Mouse (Mus musculus): ENCODE measurements around the gene Rac3.
"Not testable (repeated sequence)": the region's sequence is repeated elsewhere in the genome, so short reads cannot be mapped to it uniquely, and the experiment has no call there.

Gene Rac3

DNA sequence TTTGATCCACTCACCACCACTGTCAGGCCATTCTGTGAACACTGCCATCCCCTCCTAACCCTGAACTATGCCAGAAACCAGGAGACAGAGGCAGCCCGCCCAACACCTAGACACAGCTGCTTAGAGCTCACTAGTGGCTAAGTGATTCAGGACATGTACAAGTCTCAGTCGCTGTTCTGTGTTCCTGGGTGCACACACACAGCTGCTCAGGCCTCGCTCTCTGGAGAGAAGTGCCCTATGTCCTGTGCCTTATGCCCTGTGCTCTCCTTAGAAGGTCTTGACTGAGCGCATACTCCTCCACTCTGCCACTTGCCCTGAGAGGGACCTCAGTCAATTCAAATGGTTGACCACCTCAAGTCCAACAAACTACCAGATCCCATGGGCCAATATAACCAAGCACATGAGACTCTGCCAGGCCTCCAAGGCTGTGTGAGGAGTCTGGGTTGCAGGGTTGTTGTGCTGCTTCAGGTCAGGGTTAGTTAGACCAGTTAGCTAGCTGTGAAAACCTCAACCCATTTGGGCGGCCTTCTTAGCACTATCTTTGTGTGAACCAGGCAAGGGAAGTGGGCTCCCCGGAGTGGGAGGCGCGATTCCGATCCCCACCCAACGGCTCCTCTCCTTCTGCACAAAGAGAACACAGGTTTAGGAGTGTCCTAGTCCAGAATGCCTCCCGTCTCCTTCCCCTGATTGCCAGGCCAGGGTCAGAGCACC, 7.4 kb downstream of the Rac3 start:
- no peak for DNase-seq (ENCODE audit: low spot score)

DNA sequence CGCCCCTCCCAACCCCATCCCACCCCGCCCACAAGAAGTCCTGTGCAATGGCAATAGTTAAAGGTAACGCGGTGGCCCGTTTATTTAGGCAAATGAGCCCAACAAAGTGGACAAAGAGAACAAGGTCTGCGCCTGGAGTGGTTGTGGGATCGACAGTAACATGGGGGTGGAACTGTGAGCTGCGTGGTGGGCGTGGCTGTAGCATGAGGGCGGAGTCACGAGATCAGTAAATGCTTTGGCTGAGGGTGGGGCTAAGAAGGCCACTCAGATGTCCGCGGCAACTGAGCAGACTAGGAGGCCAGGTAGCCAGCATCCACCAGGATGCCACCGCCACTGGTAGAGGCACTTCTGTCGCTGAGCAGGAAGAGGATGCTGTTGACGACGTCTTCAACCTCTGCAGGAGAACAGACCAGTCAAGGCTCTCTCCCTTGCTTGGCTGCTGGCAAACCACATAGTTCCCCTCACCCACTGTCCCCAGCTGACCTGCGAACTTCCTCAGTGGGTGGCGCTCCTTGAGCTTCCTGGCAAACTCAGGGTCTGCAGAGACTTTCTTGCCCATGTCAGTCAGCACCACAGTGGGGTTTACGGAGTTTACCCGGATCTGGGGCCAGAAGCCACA, 8.3 kb downstream of the Rac3 start:
- DNase-seq (ENCODE audit: low spot score), result not testable (repeated sequence)

DNA sequence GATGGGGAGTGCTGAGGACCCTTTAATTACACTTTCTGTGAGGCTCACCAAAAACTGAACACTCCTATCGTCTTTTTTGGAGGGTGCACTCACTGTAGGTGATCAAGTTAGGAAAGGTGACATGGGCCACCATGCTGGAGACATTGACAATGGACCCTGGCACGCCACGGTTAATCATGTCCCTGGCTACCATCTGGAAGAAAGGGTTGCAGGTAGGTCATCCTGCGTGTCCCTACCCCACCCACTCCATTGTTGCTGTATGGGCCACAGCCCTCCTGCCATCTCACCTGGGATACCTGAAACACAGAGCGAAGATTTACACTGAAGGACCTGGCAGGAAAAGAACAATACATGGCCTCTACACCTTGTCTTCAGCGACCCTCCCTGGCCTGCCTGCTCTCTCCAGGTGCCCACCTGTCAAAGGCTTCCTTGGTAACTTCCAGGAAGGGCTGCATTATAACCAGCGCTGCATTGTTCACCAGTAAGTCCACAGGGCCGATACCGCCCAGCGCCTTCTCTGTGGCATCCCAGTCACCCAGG, 9.1 kb downstream of the Rac3 start:
- DNase-seq (ENCODE audit: low spot score), result no peak

DNA sequence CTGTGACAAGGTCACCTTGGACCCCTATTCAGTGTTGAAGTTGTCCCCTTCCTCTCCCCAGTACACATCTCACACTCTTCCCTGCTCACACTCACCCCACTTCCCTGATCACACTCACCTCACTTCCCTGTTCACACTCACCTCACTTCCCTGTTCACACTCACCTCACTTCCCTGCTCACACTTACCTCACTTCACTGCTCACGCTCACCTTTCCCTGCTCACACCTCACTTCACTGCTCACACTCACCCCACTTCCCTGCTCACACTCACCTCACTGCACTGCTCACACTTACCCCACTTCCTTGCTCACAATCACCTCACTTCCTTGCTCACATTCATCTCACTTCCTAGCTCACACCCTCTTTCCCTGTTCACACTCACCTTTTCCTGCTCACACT, 10.1 kb downstream of the Rac3 start:
- DNase-seq (ENCODE audit: low spot score), result no peak

DNA sequence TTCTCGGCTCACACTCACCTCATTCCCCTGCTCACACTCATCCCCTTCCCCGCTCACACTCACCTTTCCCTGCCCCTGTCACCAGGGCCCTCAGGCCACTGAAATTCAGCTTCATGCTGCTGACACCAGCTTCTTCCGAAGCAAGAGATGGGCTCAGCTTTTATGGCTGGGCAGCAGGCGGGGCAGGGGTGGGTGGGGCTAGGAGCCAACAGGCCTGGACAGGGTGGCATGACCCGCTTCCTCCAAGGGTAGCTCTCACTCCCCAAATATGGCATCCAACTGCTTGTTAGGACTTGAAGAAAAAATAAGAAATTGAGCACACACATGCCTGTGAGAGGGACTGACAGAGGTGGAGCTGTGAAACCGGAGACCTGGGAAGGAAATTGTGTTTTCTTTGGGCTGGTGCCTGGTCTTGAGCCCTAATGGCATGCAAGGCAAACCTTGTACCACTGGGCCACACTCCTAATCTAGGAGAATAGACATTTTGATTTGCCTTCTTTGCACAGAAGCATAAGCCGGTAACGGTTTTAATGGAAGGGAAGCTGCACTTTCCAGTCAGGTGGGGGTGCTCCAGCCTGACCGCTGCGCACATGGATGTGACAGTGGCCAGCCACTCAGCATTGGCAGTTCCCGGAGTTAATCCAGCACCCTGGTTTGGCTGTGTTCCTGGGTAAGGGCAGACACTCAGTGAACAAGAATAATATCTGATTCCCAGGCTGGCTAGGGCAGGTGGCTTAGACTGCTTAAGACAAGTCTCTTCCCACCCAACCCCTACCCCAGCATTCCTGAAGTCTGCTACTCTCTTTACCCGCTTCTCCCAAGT, 10.8 kb downstream of the Rac3 start, which contains the start of gene Cbr2:
Cbr2 (minus strand) TSS at position 257 of the 823 bp plus-strand sequence.
- DNase-seq (ENCODE audit: low spot score), result no peak

DNA sequence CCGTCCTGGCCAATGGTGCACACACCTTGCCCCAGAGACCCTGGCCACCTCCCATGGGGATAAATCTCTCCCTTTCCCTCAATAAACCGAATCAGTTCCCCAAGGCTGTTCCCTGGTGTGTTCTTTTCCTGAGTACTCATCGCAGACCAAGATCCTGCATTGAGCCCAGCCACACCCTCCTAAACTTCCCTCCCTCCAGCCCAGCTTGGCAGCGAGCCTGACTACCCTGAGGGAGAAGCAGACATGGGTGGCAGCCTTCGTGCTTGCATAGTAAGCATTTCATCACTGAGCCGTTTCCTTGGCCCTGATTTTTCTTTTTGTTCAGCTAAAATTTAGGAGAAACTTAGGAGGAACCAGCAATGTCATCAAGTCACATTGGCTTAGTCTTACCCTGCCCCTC, 12.3 kb downstream of the Rac3 start:
- DNase-seq (ENCODE audit: low spot score), result no peak

DNA sequence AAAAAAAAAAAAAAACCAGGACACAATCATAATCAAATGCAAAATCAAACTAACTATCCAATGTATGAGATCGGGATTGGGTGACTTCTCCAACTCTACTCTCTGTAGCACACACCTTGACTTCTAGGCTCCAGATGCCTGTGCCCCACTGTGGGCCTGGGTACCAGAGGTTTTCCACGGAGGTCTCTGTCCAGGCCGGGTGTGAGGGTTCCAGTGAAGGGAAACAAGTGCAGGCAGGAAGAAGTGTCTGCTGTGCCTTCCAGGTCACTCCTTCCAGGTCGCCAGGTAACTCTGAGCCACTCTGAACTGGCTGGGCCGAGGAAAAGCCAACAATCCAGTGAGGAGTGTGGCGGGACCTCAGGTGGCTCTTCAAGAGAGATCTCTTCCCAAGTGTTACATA, 15.2 kb downstream of the Rac3 start:
- no peak for DNase-seq (ENCODE audit: low spot score)

DNA sequence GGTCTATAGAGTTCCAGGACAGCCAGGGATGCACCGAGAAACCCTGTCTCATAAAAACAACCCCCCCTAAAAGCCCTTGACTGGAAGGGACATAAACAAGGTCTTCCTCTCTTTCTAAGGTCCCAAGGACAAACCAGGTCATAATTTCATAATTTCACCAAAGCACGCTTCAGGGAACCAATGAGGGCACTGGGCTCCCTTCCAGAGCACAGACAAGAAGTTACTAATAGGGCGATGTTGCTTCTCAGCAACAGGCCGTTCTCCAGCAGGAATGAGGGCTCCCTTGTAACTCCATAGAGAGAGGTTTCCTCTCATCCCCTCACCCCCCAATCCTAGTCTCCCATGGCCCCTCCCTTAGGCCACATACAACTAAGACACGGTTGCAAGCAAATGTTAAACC, 19.7 kb downstream of the Rac3 start:
- DNase-seq (ENCODE audit: low spot score), result no peak

DNA sequence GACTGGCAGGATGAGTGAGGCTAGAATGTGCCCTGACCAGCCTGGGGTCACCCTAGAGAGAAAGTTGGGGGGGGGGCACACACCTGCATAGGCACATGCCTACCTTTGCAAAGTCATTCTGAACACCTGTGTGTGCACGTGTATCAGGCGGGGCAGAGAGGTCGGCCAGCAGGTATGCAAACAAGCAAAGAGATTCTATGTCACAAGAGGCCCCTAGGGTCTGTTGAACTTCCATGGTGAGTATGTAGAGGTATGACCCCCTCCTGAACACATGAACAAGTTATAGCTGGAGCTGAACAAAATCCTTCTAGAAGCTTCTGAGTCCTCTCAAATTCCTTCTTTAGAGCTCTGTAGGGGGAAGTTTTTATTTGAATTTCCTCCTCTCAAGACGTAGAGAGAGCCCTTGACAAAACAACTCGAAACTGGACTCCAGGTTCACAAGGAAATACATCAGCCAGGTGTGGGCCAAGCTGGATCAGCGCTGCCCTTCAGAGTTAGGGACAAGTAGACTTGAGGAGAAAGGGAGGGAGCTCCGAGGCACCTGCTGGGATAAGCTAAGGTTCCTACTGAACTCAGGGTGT, 22.9 kb downstream of the Rac3 start:
- DNase-seq (ENCODE audit: low spot score), result no peak

DNA sequence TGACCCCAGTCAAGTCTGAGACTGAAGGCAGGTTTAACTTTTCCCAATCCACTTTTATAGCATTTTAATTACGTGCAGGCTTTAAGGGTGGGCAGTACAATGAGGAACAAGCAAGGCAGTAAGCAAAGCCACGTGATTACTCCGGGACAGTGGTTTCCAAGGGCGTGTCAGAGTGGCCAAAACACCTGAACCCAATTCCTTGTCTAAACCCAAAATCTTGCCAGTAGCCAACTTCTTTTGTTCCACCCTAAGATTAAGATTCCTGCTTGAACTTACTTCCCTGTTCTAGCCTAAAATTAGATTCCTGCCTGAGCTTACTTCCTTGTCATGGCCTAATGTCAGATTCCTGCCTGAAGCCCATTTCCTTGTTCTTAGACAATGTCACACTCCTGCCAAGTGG, 26.7 kb downstream of the Rac3 start:
- DNase-seq (ENCODE audit: low spot score), result no peak

DNA sequence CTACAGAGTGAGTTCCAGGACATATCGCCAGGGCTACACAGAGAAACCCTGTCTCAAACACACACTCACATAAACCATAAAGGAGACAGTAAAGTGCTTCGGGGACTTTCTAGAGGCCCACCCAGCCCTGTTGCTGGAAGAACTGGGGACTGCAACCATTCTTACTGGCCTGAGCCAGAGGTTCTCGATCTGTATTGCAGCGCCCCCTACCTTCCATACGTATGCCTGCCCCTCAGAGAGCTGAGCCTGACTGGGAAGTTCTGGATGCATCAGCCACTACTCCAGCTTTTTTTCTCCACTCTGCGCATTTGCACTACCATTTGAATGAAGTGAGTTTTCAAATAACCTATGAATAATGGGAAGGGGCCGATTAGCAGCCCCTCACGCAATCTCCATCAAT, 28.2 kb downstream of the Rac3 start:
- DNase-seq (ENCODE audit: low spot score), result no peak

DNA sequence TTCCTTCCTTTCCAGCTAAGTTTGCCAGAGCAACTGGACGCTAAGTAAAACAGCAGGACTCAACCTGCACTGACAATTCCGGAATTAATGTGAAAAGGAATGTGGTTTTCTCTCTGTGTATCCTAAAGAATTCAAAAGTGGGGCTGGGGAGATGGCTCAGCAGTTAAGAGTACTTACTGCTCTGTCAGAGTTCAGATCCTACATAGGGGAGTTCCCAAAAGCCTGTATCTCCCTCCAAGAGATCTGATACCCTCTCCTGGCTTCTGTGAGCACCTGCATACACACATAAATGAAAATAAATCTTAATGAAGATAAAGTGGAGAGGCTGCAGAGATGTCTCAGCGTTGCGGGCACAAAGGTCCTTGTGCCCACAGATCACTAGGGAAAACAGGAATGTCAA, 30.3 kb downstream of the Rac3 start:
- no peak for DNase-seq (ENCODE audit: low spot score)

DNA sequence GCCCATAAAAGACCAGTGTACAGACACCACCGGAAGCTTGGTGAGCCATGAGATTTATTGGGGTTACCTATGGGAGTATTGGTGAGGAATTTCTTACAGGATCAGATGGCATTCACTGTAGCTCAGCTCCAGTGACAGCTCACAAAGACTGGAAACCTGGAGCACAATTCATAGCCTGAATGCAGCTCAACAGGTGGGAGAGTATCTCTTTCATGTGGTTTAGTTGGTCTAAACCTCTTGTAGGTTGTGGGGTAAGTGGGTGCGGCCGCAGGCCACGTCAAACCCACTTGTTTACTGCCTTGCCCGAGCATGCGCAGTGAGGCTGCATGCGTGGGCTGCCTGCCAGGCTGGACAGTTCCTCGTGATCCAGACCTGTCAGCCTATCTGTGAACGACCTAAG, 39.0 kb downstream of the Rac3 start:
- no peak for DNase-seq (ENCODE audit: low spot score)

DNA sequence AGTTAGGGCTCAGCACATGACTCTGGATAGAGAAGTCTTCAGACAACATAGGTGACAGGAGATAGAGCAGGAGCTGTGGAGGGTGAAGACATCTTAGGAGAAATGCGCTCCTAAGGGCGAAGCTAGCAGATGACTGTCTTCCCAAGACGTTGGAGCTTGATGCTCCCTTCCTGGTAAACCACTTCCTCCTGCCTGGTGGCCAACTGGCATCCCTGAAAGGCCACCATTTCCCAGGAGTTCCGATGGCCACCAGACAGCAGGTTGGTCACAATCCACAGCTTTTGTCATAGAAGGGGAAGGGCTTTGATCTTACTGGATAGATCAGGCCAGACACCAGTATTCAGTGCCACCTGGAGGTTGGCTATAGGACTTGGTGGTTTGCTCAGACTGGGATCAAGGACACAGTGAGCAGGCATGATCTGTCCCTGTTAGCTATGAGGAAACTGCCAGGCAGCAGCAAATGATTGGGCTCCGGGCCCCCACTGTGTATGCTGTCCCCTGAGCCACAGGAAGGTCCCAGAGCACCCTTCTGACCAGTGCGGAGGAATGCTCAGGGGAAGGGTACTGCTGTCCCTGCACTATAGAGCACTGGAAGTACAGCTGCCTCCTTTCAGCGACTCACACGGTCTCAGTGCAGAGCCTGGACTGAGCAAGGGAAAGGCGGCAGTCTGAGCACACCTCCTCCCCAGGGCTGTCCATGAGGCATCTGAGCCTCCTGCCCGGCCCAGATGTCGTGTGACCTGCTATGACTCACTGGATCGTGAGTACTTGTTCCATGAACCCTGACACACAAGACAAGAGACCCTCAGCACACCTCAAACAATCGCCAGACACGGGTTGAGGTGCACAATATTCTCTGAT, 40.8 kb downstream of the Rac3 start:
- no peak for DNase-seq (ENCODE audit: low spot score)

DNA sequence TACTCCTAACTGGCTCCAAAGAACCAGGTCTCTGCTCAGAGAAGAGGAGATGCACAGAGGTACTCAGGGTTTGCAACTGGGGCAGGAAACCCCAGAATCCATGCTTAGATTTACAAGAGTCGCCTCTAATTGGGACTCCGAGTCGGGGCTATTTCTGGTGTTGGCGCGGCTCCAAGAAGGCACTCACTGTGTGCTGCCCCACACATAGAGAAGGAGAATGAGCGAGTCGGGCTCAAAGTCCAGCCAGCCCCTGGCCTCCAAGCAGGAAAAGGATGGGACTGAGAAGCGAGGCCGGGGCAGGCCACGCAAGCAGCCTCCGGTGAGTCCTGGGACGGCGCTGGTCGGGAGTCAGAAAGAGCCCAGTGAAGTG, 41.4 kb downstream of the Rac3 start, which contains the start of gene Hmga1b:
Hmga1b (plus strand) TSS at position 123 of the 370 bp plus-strand sequence.
- not testable (repeated sequence) for DNase-seq (ENCODE audit: low spot score)

DNA sequence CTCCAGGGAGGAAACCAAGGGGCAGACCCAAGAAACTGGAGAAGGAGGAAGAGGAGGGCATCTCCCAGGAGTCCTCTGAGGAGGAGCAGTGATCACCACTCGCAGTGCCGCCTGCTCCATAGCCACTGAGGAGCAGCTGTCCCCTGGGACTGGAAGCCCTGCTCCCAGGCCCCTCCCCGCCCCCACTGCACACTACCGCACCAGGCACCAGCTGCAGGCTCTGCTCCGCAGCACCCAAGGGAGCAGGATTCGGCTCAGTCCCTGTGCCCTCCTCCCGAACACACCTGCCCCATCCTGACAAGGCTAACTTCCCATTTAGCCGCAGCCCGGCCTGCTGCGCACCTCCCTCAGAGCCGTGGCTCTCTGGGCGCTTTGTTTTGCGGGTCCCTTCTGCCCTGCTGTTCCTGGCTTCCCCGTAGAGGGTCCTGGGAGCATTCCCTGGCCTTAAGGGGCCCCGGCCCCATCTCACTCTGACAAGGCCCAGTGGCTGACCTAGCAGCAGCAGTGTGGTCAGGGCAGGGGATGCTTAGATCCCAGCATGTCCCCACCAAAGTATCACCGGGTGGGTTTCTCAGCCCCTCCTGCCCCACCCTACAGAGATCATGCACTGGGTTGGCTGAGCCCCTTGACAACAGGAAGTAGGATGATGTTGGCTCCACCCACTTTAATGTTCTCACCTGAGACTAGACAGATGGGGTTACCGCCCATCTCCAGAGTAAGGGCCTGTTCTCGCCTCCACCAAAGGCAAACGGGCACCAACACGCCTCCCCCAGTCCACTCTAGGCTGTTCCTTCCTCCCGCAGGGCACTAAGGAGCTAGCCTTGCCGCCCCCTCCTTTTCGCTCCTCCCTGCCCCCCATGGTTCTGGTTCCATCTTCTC, 42.1 kb downstream of the Rac3 start:
- DNase-seq (ENCODE audit: low spot score), result not testable (repeated sequence)

DNA sequence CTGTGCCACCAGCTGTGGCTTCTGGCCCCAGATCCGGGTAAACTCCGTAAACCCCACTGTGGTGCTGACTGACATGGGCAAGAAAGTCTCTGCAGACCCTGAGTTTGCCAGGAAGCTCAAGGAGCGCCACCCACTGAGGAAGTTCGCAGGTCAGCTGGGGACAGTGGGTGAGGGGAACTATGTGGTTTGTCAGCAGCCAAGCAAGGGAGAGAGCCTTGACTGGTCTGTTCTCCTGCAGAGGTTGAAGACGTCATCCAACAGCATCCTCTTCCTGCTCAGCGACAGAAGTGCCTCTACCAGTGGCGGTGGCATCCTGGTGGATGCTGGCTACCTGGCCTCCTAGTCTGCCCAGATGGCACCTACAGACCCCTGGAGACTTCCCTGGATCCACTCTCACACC, 45.8 kb downstream of the Rac3 start:
- DNase-seq (ENCODE audit: low spot score), result not testable (repeated sequence)

DNA sequence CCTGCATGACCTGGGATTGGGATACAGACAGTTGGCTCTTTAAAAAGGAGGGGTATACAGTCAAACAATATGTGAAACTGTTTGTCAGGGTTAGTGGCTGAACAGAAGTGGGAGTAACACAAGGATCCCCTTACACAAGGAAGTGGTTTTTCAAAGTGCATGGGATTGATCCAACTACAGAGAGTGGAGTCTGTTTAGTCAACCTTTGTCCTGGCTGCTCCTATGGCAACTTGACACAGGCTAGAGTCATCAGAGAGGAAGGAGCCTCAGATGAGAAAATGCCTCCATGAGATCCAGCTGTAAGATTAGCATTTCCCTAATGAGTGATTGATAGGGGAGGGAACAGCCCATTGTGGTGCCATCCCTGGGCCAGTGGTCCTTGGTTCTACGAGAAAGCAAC, 46.9 kb downstream of the Rac3 start:
- DNase-seq (ENCODE audit: low spot score), result no peak

DNA sequence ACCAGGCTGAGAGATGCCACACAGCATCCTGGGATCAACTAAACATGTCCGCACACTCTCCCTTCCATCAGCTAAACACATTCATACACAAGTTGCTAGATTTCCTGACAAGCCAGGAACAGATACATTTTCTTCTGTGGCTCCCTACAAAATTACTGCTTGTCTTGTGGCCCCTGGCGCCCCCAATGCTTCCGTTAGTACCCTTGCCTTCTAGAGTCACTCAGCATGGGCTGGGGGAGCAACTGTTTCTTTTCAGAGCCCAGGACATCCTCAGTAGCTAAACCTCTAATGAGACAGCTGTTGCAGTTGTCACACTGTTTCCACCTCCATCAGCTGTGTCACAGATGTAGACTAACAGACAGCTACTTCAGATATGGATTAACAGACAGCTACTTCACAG, 51.5 kb downstream of the Rac3 start:
- DNase-seq (ENCODE audit: low spot score), result no peak

Measured in ovary, postnatal 14 days (tissue).